In the genomic region with DNA sequence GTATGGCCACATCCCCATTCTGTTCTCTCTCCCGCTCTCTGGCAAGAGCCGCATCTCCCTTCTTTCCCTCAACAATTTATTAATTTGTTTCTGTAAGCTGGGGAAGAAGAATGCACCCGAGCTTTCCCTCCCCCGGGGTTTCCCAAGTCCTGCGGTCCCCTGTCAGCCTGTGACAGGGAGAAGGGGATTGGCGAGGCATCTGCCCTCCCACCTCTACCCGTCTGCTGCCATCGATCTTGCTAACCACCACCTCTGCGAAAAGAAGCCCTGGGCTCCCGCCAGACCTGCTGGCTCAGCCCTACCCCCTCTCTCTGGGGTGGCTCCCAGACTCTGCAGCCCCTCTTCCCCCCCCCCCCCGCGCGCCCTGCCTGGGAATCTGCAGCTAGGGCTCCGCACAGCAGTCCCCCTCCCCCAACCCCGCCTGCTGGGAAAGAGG, we compare ENCODE assay signal across 8 mouse cellular contexts. TPM values are rescaled to one million over a fixed set of nuclear protein-coding genes. Genes with fewer than 3 reads are reported as not detected.
DNase-seq lines count a peak whose midpoint lies in the region; ATAC-seq and TF ChIP-seq lines count a peak whose summit lies in the region.

No protein-coding gene starts in this region.

- peak; percentile 72 for DNase-seq in cerebellum, adult 9-11 months
- DNase-seq in cerebellum, adult 18-20 months = no peak
- peak; percentile 30 for DNase-seq in hindbrain, embryonic 11.5 days (ENCODE audit: low spot score)
- DNase-seq in midbrain, embryonic 10.5 days (ENCODE audit: low spot score) = no peak
- DNase-seq in testis, postnatal 10 days (ENCODE audit: low spot score) = no peak
- DNase-seq in kidney, adult 18-20 months = no peak
- DNase-seq in gastrocnemius, adult 8-10 months (ENCODE audit: low spot score in 2 of 2) = no peak

- no peak overlapping the region for H3K27ac ChIP-seq in hindbrain, embryonic 11.5 days (ENCODE audit: low read depth, low read length)
- H3K27ac ChIP-seq in midbrain, embryonic 10.5 days (replicated peaks) = no peak overlapping the region

- peaks cover 95% of the 10 kb centered on the region for H3K27me3 ChIP-seq in E14TG2a.4 (ENCODE audit: insufficient read depth, low read length)
- peaks cover 53% of the 10 kb centered on the region for H3K27me3 ChIP-seq in hindbrain, embryonic 11.5 days (ENCODE audit: control insufficient read depth, insufficient read depth, low read length)
- peaks cover 86% of the 10 kb centered on the region for H3K27me3 ChIP-seq in midbrain, embryonic 10.5 days (ENCODE audit: low read depth, poor library complexity, severe bottlenecking)

- peak overlapping the region; percentile 41; the same call in 1 of the 2 replicates for H3K4me3 ChIP-seq in E14TG2a.4 (replicated peaks; ENCODE audit: low read length)
- peak overlapping the region; percentile 23 for H3K4me3 ChIP-seq in hindbrain, embryonic 11.5 days (ENCODE audit: low read depth, low read length)
- peak overlapping the region; percentile 44 for H3K4me3 ChIP-seq in midbrain, embryonic 10.5 days

- no peaks in the 10 kb centered on the region for H3K36me3 ChIP-seq in E14TG2a.4 (ENCODE audit: insufficient read depth, low read length)
- no peaks in the 10 kb centered on the region for H3K36me3 ChIP-seq in hindbrain, embryonic 11.5 days (ENCODE audit: control insufficient read depth, insufficient read depth, low read length)
- H3K36me3 ChIP-seq in midbrain, embryonic 10.5 days = no peaks in the 10 kb centered on the region

- no peak for TF ChIP-seq CTCF in E14TG2a.4 (conservative IDR thresholded peaks at IDR 0.05; ENCODE audit: low read length)

- H3K4me1 ChIP-seq in E14TG2a.4 (replicated peaks; ENCODE audit: low read depth, low read length) = peaks cover 55% of the 10 kb centered on the region
- H3K4me1 ChIP-seq in hindbrain, embryonic 11.5 days (replicated peaks; ENCODE audit: control insufficient read depth, insufficient read depth, low read length) = peaks cover 7% of the 10 kb centered on the region
- peaks cover 50% of the 10 kb centered on the region for H3K4me1 ChIP-seq in midbrain, embryonic 10.5 days

- peak; percentile 66 for ATAC-seq in hindbrain, embryonic 11.5 days (ENCODE audit: low FRiP score)

- no peak overlapping the region for H3K9ac ChIP-seq in hindbrain, embryonic 11.5 days (ENCODE audit: low read depth, low read length)

- whole genome bisulfite sequencing in hindbrain, embryonic 11.5 days = 3% methylated on average over 12 of the region's 15 CpGs
- WGBS in midbrain, embryonic 10.5 days = 4% methylated on average over 11 of the region's 15 CpGs

- H3K9me3 ChIP-seq in E14TG2a.4 (ENCODE audit: low read length) = no peaks in the 10 kb centered on the region
- H3K9me3 ChIP-seq in hindbrain, embryonic 11.5 days (ENCODE audit: control insufficient read depth, low read length) = no peaks in the 10 kb centered on the region
- no peaks in the 10 kb centered on the region for H3K9me3 ChIP-seq in midbrain, embryonic 10.5 days (replicated peaks)

- peak overlapping the region; percentile 29 for H3K4me2 ChIP-seq in hindbrain, embryonic 11.5 days (replicated peaks; ENCODE audit: low read depth, low read length)

RNA-seq across cellular contexts. Expression of gene Fxyd7, which starts 1.4 kb away (rescaled TPM):
- polyA plus RNA-seq in hindbrain, embryonic 11.5 days (2014; fragmentation: Nextera tagmentation; extraction: Ambion mirVana) = 8.7 and 12.6 TPM in 2 replicates
- 0.70 and 2.8 TPM in 2 replicates for polyA plus RNA-seq in midbrain, embryonic 10.5 days (2016; fragmentation: Nextera tagmentation; extraction: Ambion mirVana)
- 1 to 10 TPM in 2 of 4 experiments, under 1 TPM in 1, not detected in 1; 0.99 to 1.3 (median 1.3) TPM for total RNA-seq in gastrocnemius, adult 8-10 months (2022)

RNA-seq across cellular contexts. Expression of gene Fxyd1, which starts 7.1 kb away (rescaled TPM):
- 15.6 and 18.1 TPM in 2 replicates for polyA plus RNA-seq in hindbrain, embryonic 11.5 days (2014; fragmentation: Nextera tagmentation; extraction: Ambion mirVana)
- polyA plus RNA-seq in midbrain, embryonic 10.5 days (2016; fragmentation: Nextera tagmentation; extraction: Ambion mirVana) = 3.5 and 6.8 TPM in 2 replicates
- 100 to 1,000 TPM; 556 to 826 (median 679) TPM for total RNA-seq in gastrocnemius, adult 8-10 months (2022)

RNA-seq across cellular contexts. Expression of gene Fxyd5, which starts 7.6 kb away (rescaled TPM):
- polyA plus RNA-seq in hindbrain, embryonic 11.5 days (2014; fragmentation: Nextera tagmentation; extraction: Ambion mirVana) = 12.3 and 14.1 TPM in 2 replicates
- polyA plus RNA-seq in midbrain, embryonic 10.5 days (2016; fragmentation: Nextera tagmentation; extraction: Ambion mirVana) = 10.2 and 10.8 TPM in 2 replicates
- total RNA-seq in gastrocnemius, adult 8-10 months (2022) = 1 to 10 TPM; 4.7 to 8.7 (median 6.1) TPM

RNA-seq across cellular contexts. Expression of gene Lgi4, which starts 9.3 kb away (rescaled TPM):
- 1.0 and 2.8 TPM in 2 replicates for polyA plus RNA-seq in hindbrain, embryonic 11.5 days (2014; fragmentation: Nextera tagmentation; extraction: Ambion mirVana)
- polyA plus RNA-seq in midbrain, embryonic 10.5 days (2016; fragmentation: Nextera tagmentation; extraction: Ambion mirVana) = 1.1 and 1.2 TPM in 2 replicates
- 1 to 10 TPM; 1.4 to 3.5 (median 2.3) TPM for total RNA-seq in gastrocnemius, adult 8-10 months (2022)

RNA-seq across cellular contexts. Expression of gene Fxyd3, which starts 26.6 kb away (rescaled TPM):
- polyA plus RNA-seq in hindbrain, embryonic 11.5 days (2014; fragmentation: Nextera tagmentation; extraction: Ambion mirVana) = 6.3 and 8.6 TPM in 2 replicates
- 3.0 and 3.4 TPM in 2 replicates for polyA plus RNA-seq in midbrain, embryonic 10.5 days (2016; fragmentation: Nextera tagmentation; extraction: Ambion mirVana)
- 1 to 10 TPM in 2 of 4 experiments, under 1 TPM in 2; 0.77 to 1.3 (median 0.92) TPM for total RNA-seq in gastrocnemius, adult 8-10 months (2022)

Comparison
In these comparisons a context has a peak if more than half of its experiments do, and no peak if none do; other contexts are left out.
1. DNase-seq: peak in cerebellum, adult 9-11 months (single experiment) and hindbrain, embryonic 11.5 days (single experiment); none in cerebellum, adult 18-20 months (0 of 2), midbrain, embryonic 10.5 days (single experiment), testis, postnatal 10 days (single experiment), kidney, adult 18-20 months (single experiment) and gastrocnemius, adult 8-10 months (0 of 2).
2. Peak in every context shown above with its lines, with median percentiles within 50 percentile points of each other: H3K4me3 ChIP-seq.